Mouse (Mus musculus) E14TG2a.4 (cell line): Measurements from ENCODE around the gene Fcf1.

Experiments used
- H3K27me3 ChIP-seq: 2 replicates; pipeline ENCODE4 v1.6.1; 2014; ENCODE audit warnings: low read length, control low read depth; ENCODE audit not compliant: insufficient read depth
- H3K36me3 ChIP-seq: 2 replicates; pipeline ENCODE4 v1.6.1; 2014; ENCODE audit warnings: low read length, control low read depth; ENCODE audit not compliant: insufficient read depth
- H3K4me1 ChIP-seq: replicated peaks from 2 replicates; pipeline ENCODE4 v1.6.1; 2014; ENCODE audit warnings: low read depth, low read length, control low read depth
- H3K4me3 ChIP-seq: replicated peaks from 2 replicates; pipeline ENCODE4 v1.5.1; 2014; ENCODE audit warnings: mild to moderate bottlenecking, low read length
- H3K9me3 ChIP-seq: 2 replicates; pipeline ENCODE4 v1.6.1; 2014; ENCODE audit warnings: low read length, control low read depth
- CTCF ChIP-seq: conservative IDR thresholded peaks from 2 replicates; pipeline ENCODE4 v1.5.1; 2014; ENCODE audit warnings: low read length
- NANOG ChIP-seq: IDR thresholded peaks from 2 replicates; pipeline ENCODE4 v1.6.1; 2014; ENCODE audit warnings: borderline replicate concordance, low read length, mixed read lengths
- POU5F1 ChIP-seq: IDR thresholded peaks from 2 replicates; pipeline ENCODE4 v1.6.1; 2014; ENCODE audit warnings: low read length, borderline replicate concordance

Gene Fcf1

GRCm38 (mm10) chr12:84943006-84943952 lies 27.4 kb upstream of the Fcf1 start:
- no peaks in the 10 kb centered on the region for H3K9me3 ChIP-seq
- TF ChIP-seq NANOG (no peak), CTCF (no peak), POU5F1 (no peak)
- peaks cover 16% of the 10 kb centered on the region for H3K4me1 ChIP-seq
- peaks cover 48% of the 10 kb centered on the region for H3K36me3 ChIP-seq
- no peaks in the 10 kb centered on the region for H3K27me3 ChIP-seq
- H3K4me3 ChIP-seq, result no peak overlapping the region

GRCm38 (mm10) chr12:84944150-84944812 lies 26.4 kb upstream of the Fcf1 start:
- H3K27me3 ChIP-seq, result no peaks in the 10 kb centered on the region
- peaks cover 16% of the 10 kb centered on the region for H3K4me1 ChIP-seq
- peaks cover 47% of the 10 kb centered on the region for H3K36me3 ChIP-seq
- TF ChIP-seq NANOG (no peak), CTCF (no peak)
- no peak overlapping the region for H3K4me3 ChIP-seq
- H3K9me3 ChIP-seq, result no peaks in the 10 kb centered on the region

GRCm38 (mm10) chr12:84944813-84945553 lies 25.7 kb upstream of the Fcf1 start:
- Histone ChIP-seq H3K4me3 (no peak overlapping the region), H3K9me3 (no peaks in the 10 kb centered on the region), H3K4me1 (peaks cover 16% of the 10 kb centered on the region), H3K36me3 (peaks cover 47% of the 10 kb centered on the region), H3K27me3 (no peaks in the 10 kb centered on the region)
- TF ChIP-seq CTCF, result no peak
- no peak for TF ChIP-seq POU5F1
- TF ChIP-seq NANOG, result no peak

GRCm38 (mm10) chr12:84947894-84948583 lies 22.7 kb upstream of the Fcf1 start:
- Histone ChIP-seq H3K9me3 (no peaks in the 10 kb centered on the region), H3K27me3 (no peaks in the 10 kb centered on the region)

GRCm38 (mm10) chr12:84948584-84949285 lies 22.0 kb upstream of the Fcf1 start:
- no peak for TF ChIP-seq CTCF
- TF ChIP-seq NANOG, result no peak
- TF ChIP-seq POU5F1, result no peak
- Histone ChIP-seq H3K36me3 (peaks cover 25% of the 10 kb centered on the region), H3K4me1 (peaks cover 9% of the 10 kb centered on the region; the same call in 1 of the 2 replicates), H3K4me3 (no peak overlapping the region), H3K27me3 (no peaks in the 10 kb centered on the region), H3K9me3 (no peaks in the 10 kb centered on the region)

More at GRCm38 (mm10) chr12:84947894-84948583, 22.7 kb upstream of the Fcf1 start:
- H3K4me3 ChIP-seq, result no peak overlapping the region
- TF ChIP-seq NANOG (no peak), POU5F1 (no peak), CTCF (no peak)
- H3K4me1 ChIP-seq, result peaks cover 9% of the 10 kb centered on the region; the same call in 1 of the 2 replicates
- peaks cover 30% of the 10 kb centered on the region for H3K36me3 ChIP-seq

GRCm38 (mm10) chr12:84950763-84951162 lies 19.9 kb upstream of the Fcf1 start:
- no peaks in the 10 kb centered on the region for H3K27me3 ChIP-seq
- no peaks in the 10 kb centered on the region for H3K9me3 ChIP-seq
- peaks cover 9% of the 10 kb centered on the region; the same call in 1 of the 2 replicates for H3K4me1 ChIP-seq
- TF ChIP-seq NANOG (no peak), POU5F1 (no peak), CTCF (no peak)
- H3K4me3 ChIP-seq, result no peak overlapping the region
- peaks cover 22% of the 10 kb centered on the region for H3K36me3 ChIP-seq

- TF ChIP-seq NANOG, result no peak
- no peak for TF ChIP-seq CTCF
- no peak for TF ChIP-seq POU5F1
- H3K27me3 ChIP-seq, result no peaks in the 10 kb centered on the region
- peaks cover 9% of the 10 kb centered on the region; the same call in 1 of the 2 replicates for H3K4me1 ChIP-seq
- H3K4me3 ChIP-seq, result no peak overlapping the region
- no peaks in the 10 kb centered on the region for H3K9me3 ChIP-seq
- H3K36me3 ChIP-seq, result peaks cover 25% of the 10 kb centered on the region
Observed at GRCm38 (mm10) chr12:84951531-84951930, 19.2 kb upstream of the Fcf1 start.
